Mouse (Mus musculus) heart, embryonic 14.5 days (tissue): ENCODE measurements at regions not wholly inside any gene's neighbourhood (a gene's known extent, or its start where the extent isn't known, plus 50 kb on each side); places are given as distances from the start of the nearest gene placed in this dataset.

Experiments
- ATAC-seq: fragments of 200-750 bp; cut with Nextera tagmentation; 2 replicates; pipeline ENCODE4 v1.8.0; 2017; ENCODE audit warnings: low read depth, moderate TSS enrichment; ENCODE audit not compliant: insufficient number of reproducible peaks, insufficient read depth, low FRiP score
- H3K27ac ChIP-seq, 2 experiments: fragments of 200-500 bp in 1 of 2; fragments of 300-500 bp in 1 of 2; sonication (generic) in 1 of 2; replicated peaks in 1 of 2; 2 replicates each; pipeline ENCODE4 v1.5.1; 2012 to 2014; ENCODE audit warnings: low read depth in 2 of 2, low read length in 2 of 2, control low read depth in 1 of 2, mild to moderate bottlenecking in 1 of 2, mixed read lengths in 1 of 2; ENCODE audit not compliant: control insufficient read depth in 1 of 2, insufficient read depth in 1 of 2
- H3K27me3 ChIP-seq: fragments of 300-500 bp; sonication (generic); 2 replicates; pipeline ENCODE4 v1.6.1; 2014; ENCODE audit warnings: mild to moderate bottlenecking, low read length, control low read depth; ENCODE audit not compliant: control insufficient read depth, insufficient read depth
- H3K36me3 ChIP-seq: fragments of 300-500 bp; sonication (generic); 2 replicates; pipeline ENCODE4 v1.6.1; 2014; ENCODE audit warnings: mild to moderate bottlenecking, control low read depth, low read length, mixed read lengths; ENCODE audit not compliant: control insufficient read depth, insufficient read depth
- H3K4me1 ChIP-seq, 2 experiments: fragments of 200-500 bp in 1 of 2; fragments of 300-500 bp in 1 of 2; sonication (generic) in 1 of 2; 2 replicates each; pipeline ENCODE4 v1.6.1; 2012 to 2014; ENCODE audit warnings: low read length in 2 of 2, control low read depth in 1 of 2, mixed read lengths in 1 of 2; ENCODE audit not compliant: control insufficient read depth in 2 of 2, insufficient read depth in 2 of 2
- H3K4me2 ChIP-seq: fragments of 300-500 bp; sonication (generic); 2 replicates; pipeline ENCODE4 v1.6.1; 2014; ENCODE audit warnings: mild to moderate bottlenecking, low read length
- H3K4me3 ChIP-seq, 2 experiments: fragments of 200-500 bp in 1 of 2; fragments of 300-500 bp in 1 of 2; sonication (generic) in 1 of 2; 2 replicates each; pipeline ENCODE4 v1.5.1; 2012 to 2014; ENCODE audit warnings: low read length in 2 of 2, mild to moderate bottlenecking in 2 of 2, control low read depth in 1 of 2, low read depth in 1 of 2, moderate library complexity in 1 of 2; ENCODE audit not compliant: control insufficient read depth in 1 of 2, insufficient read depth in 1 of 2
- H3K9ac ChIP-seq: fragments of 300-500 bp; sonication (generic); 2 replicates; pipeline ENCODE4 v1.6.1; 2014; ENCODE audit warnings: mild to moderate bottlenecking, low read length
- H3K9me3 ChIP-seq: fragments of 300-500 bp; sonication (generic); 2 replicates; pipeline ENCODE4 v1.6.1; 2016; ENCODE audit warnings: low read length, control low read depth; ENCODE audit not compliant: control insufficient read depth
- WGBS: fragments of 180-500 bp; shearing (Covaris S2); extraction: QIAGEN DNeasy Blood & Tissue Kit; methylation state at CpG from one replicate; pipeline ENCODE4 v1.1.7; 2014; 5-methylcytosine and 5-hydroxymethylcytosine counted together

DNA sequence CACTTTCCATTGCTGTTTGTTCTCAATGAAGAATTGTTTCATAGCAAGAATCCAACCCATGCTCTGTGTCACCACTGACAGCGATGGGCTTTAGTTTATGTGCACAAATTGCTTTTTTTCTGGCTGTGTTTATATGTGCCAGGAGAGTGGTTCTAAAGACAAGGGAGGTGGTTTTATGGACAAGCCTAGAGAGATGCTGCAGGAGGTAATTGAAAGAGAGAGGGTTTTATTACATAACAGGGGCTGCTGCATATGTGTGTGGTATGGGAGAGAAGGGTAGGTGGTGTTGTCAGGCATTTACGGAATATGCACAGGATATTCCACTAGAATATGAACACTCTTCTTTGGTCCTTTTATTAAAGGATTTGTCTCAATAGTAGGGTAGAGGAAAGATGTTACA is 340.2 kb downstream of the Btg1 start:
- Histone ChIP-seq H3K4me1 (no peaks in the 10 kb centered on the region), H3K27me3 (no peaks in the 10 kb centered on the region), H3K36me3 (no peaks in the 10 kb centered on the region), H3K4me3 (no peak overlapping the region), H3K9ac (no peak overlapping the region), H3K27ac (no peak overlapping the region), H3K9me3 (no peaks in the 10 kb centered on the region), H3K4me2 (no peak overlapping the region)
- WGBS, result 85% methylated on average over 2 of the region's 2 CpGs
- no peak for ATAC-seq

GRCm38 (mm10) chr10:96969825-96970224 is 353.0 kb downstream of the Btg1 start:
- no peak overlapping the region for H3K9ac ChIP-seq
- WGBS, result 81% methylated on average over 1 of the region's 1 CpGs
- H3K4me3 ChIP-seq, result no peak overlapping the region
- no peaks in the 10 kb centered on the region for H3K4me1 ChIP-seq
- H3K27ac ChIP-seq, result no peak overlapping the region
- H3K36me3 ChIP-seq, result no peaks in the 10 kb centered on the region
- H3K4me2 ChIP-seq, result no peak overlapping the region
- no peaks in the 10 kb centered on the region for H3K9me3 ChIP-seq
- ATAC-seq, result no peak
- H3K27me3 ChIP-seq, result no peaks in the 10 kb centered on the region

- Histone ChIP-seq H3K4me1 (no peaks in the 10 kb centered on the region), H3K27me3 (no peaks in the 10 kb centered on the region), H3K9me3 (no peaks in the 10 kb centered on the region), H3K27ac (no peak overlapping the region), H3K36me3 (no peaks in the 10 kb centered on the region), H3K4me3 (no peak overlapping the region), H3K4me2 (no peak overlapping the region), H3K9ac (no peak overlapping the region)
- no peak for ATAC-seq
- WGBS, result 76% methylated on average over 4 of the region's 4 CpGs
Measured at GRCm38 (mm10) chr10:96970737-96971136, 353.9 kb downstream of the Btg1 start.

- H3K9me3 ChIP-seq, result no peaks in the 10 kb centered on the region
- H3K4me3 ChIP-seq, result no peak overlapping the region
- no peak overlapping the region for H3K27ac ChIP-seq
- H3K4me2 ChIP-seq, result no peak overlapping the region
- ATAC-seq, result no peak
- no peak overlapping the region for H3K9ac ChIP-seq
- WGBS, result 57% methylated on average over 3 of the region's 3 CpGs
- H3K27me3 ChIP-seq, result no peaks in the 10 kb centered on the region
- no peaks in the 10 kb centered on the region for H3K4me1 ChIP-seq
- no peaks in the 10 kb centered on the region for H3K36me3 ChIP-seq
Measured at GRCm38 (mm10) chr10:96971810-96972209, 355.0 kb downstream of the Btg1 start.

GRCm38 (mm10) chr10:96974326-96974977 is 357.6 kb downstream of the Btg1 start:
- Histone ChIP-seq H3K9me3 (no peaks in the 10 kb centered on the region), H3K27me3 (no peaks in the 10 kb centered on the region), H3K4me1 (no peaks in the 10 kb centered on the region), H3K4me2 (no peak overlapping the region), H3K9ac (no peak overlapping the region), H3K36me3 (no peaks in the 10 kb centered on the region), H3K4me3 (no peak overlapping the region), H3K27ac (no peak overlapping the region)
- 62% methylated on average over 2 of the region's 2 CpGs for WGBS
- no peak for ATAC-seq

DNA sequence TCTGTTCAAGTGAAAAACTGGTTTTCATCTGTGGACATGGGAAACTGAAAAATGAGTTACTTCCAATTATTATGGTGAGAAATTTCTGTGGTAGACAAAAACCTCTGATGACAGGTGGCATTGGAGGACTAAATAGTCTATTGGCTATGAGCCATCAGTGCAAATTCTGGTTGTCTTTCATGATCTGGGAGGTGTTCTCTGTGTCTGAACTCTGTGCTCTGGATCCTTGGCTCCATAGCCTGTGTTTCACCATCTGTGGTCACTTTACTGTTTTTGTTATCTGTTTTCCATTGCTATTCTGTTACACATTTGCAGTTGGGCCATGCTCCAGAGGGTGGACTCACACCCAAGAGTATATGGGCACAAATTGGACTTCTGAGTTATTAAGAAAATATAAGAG is 359.9 kb downstream of the Btg1 start:
- Histone ChIP-seq H3K4me2 (no peak overlapping the region), H3K27me3 (no peaks in the 10 kb centered on the region), H3K9ac (no peak overlapping the region), H3K4me3 (no peak overlapping the region), H3K4me1 (no peaks in the 10 kb centered on the region), H3K36me3 (no peaks in the 10 kb centered on the region), H3K27ac (no peak overlapping the region), H3K9me3 (no peaks in the 10 kb centered on the region)
- no peak for ATAC-seq

- ATAC-seq, result no peak
- Histone ChIP-seq H3K4me3 (no peak overlapping the region), H3K9me3 (no peaks in the 10 kb centered on the region), H3K4me2 (no peak overlapping the region), H3K27ac (no peak overlapping the region), H3K36me3 (no peaks in the 10 kb centered on the region), H3K4me1 (no peaks in the 10 kb centered on the region), H3K27me3 (no peaks in the 10 kb centered on the region), H3K9ac (no peak overlapping the region)
- 68% methylated on average over 3 of the region's 3 CpGs for WGBS
Measured at GRCm38 (mm10) chr10:96980494-96980831, 363.7 kb downstream of the Btg1 start.

- H3K36me3 ChIP-seq, result no peaks in the 10 kb centered on the region
- no peak overlapping the region for H3K4me2 ChIP-seq
- H3K27me3 ChIP-seq, result no peaks in the 10 kb centered on the region
- no peaks in the 10 kb centered on the region for H3K9me3 ChIP-seq
- ATAC-seq, result no peak
- no peak overlapping the region for H3K27ac ChIP-seq
- H3K9ac ChIP-seq, result no peak overlapping the region
- 79% methylated on average over 9 of the region's 9 CpGs for WGBS
- H3K4me1 ChIP-seq, result no peaks in the 10 kb centered on the region
- no peak overlapping the region for H3K4me3 ChIP-seq
Measured at GRCm38 (mm10) chr10:96980832-96981515, 364.2 kb downstream of the Btg1 start.
